Mouse (Mus musculus): Measurements from ENCODE around the gene Plcd1.

GRCm38 (mm10) chr9:119068266-119068665 lies 25.0 kb downstream of the Plcd1 start:
- TF ChIP-seq CTCF (IDR thresholded peaks at IDR 0.05; ENCODE audit: control insufficient read depth, insufficient read depth, insufficient read length) (no peak), MAX (IDR thresholded peaks at IDR 0.05) (no peak), MYOG (IDR thresholded peaks at IDR 0.05; ENCODE audit: control insufficient read depth, extremely low read depth, insufficient read length) (no peak), MYOD1 (IDR thresholded peaks at IDR 0.05; ENCODE audit: control insufficient read depth, insufficient read length, low read depth) (no peak), CEBPB (IDR thresholded peaks at IDR 0.05; ENCODE audit: low read depth) (no peak)

Measured in C2C12 (cell line).